ENCODE assay signal across 17 mouse cellular contexts in the genomic region with DNA sequence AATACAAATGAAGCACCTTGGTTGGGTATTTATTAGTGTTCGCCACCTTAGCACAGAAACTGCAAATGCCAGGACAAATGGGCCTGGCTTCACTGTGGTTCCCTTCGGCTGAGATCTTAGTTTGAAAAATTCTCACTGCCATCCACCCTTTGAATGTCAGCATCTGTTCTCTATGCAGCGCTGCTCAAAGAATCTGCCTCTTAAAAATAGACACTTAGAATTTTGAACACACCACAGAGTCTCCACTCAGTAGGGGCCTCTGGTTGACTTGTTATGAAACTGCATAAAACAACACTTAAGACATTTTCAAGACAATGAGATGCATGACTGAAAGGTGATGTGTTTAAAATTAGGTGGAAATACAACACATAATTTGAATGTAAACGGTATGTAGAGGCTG.
"Had no signal": no experiment of that assay in that cellular context is flagged by ENCODE, and none has a peak within 500 bp of the region (broad histone marks: within the 10 kb centered on the region; RNA-seq: fewer than 3 reads in every experiment).

No protein-coding gene starts in this region.

- H3K27ac ChIP-seq: midbrain, embryonic 10.5 days; midbrain, embryonic 12.5 days; neural tube, embryonic 13.5 days; neural tube, embryonic 15.5 days; stomach, embryonic 15.5 days; stomach, postnatal 0 days had no signal

- H3K36me3 ChIP-seq: midbrain, embryonic 10.5 days; midbrain, embryonic 12.5 days; neural tube, embryonic 15.5 days; stomach, embryonic 15.5 days had no signal

- H3K4me3 ChIP-seq: midbrain, embryonic 10.5 days; midbrain, embryonic 12.5 days; myocyte; neural tube, embryonic 13.5 days; neural tube, embryonic 15.5 days; stomach, embryonic 15.5 days had no signal

- H3K4me1 ChIP-seq: midbrain, embryonic 10.5 days; midbrain, embryonic 12.5 days; neural tube, embryonic 13.5 days; neural tube, embryonic 15.5 days; stomach, embryonic 15.5 days had no signal

- H3K9ac ChIP-seq: lung, embryonic 14.5 days; midbrain, embryonic 12.5 days; neural tube, embryonic 13.5 days; neural tube, embryonic 15.5 days; stomach, embryonic 15.5 days had no signal

- H3K27me3 ChIP-seq: midbrain, embryonic 12.5 days; neural tube, embryonic 13.5 days; neural tube, embryonic 15.5 days; stomach, embryonic 15.5 days had no signal

- H3K9me3 ChIP-seq: midbrain, embryonic 10.5 days; midbrain, embryonic 12.5 days; neural tube, embryonic 13.5 days; neural tube, embryonic 15.5 days; stomach, embryonic 15.5 days had no signal

- H3K4me2 ChIP-seq: lung, embryonic 14.5 days; midbrain, embryonic 12.5 days; neural tube, embryonic 13.5 days; neural tube, embryonic 15.5 days; stomach, embryonic 15.5 days had no signal

- DNase-seq: lung, adult 18-20 months; lung, embryonic 14.5 days; lung, postnatal 10 days; lung, postnatal 4 days; midbrain, embryonic 14.5 days; right cerebral cortex, adult 18-20 months; right cerebral cortex, postnatal 14 days; thymus, adult 2 months; thymus, postnatal 25 days; thymus, postnatal 4 days had no signal
